Mouse (Mus musculus) lung, embryonic 16.5 days (tissue): Measurements from ENCODE around the gene Rgs18. TPM values are rescaled to one million over a fixed set of nuclear protein-coding genes. Genes with fewer than 3 reads are reported as not detected.

ENCODE experiments used
- polyA plus RNA-seq: library from polyadenylated mRNA; unstranded; fragments of >200 nt; fragmentation: Nextera tagmentation; extraction: Ambion mirVana; gene quantifications from 2 replicates; pipeline ENCODE4 v1.2.1, GENCODE M21; 2015

The Rgs18 gene
- polyA plus RNA-seq, 1 experiment from 2014 or later: 1.6 TPM

Other genes starting within 250 kb of the Rgs18 start
- not detected in 2 replicates for gene Rgs21, start 207.8 kb downstream of the Rgs18 start, polyA plus RNA-seq